Mouse (Mus musculus) heart, postnatal 0 days (tissue): ENCODE results near the gene Spns2. TPM values are rescaled to one million over a fixed set of nuclear protein-coding genes. Genes with fewer than 3 reads are reported as not detected.

ENCODE experiments used
- ATAC-seq: fragments of 200-750 bp; cut with Nextera tagmentation; 2 replicates; pipeline ENCODE4 v1.8.0; 2017; ENCODE audit warnings: low read depth, moderate number of reproducible peaks, moderate library complexity; ENCODE audit not compliant: insufficient read depth
- DNase-seq: peaks from one replicate; pipeline ENCODE4 v3.0.0-alpha.2; 2016; ENCODE audit warnings: low spot score
- H3K27ac ChIP-seq: fragments of 300-500 bp; sonication (generic); 2 replicates; pipeline ENCODE4 v1.5.1; 2014; ENCODE audit warnings: low read depth, mild to moderate bottlenecking
- H3K27me3 ChIP-seq: fragments of 300-500 bp; sonication (generic); 2 replicates; pipeline ENCODE4 v1.6.1; 2014; ENCODE audit warnings: low read length, mixed read lengths; ENCODE audit not compliant: control insufficient read depth, insufficient read depth
- H3K36me3 ChIP-seq: fragments of 300-500 bp; sonication (generic); replicated peaks from 2 replicates; pipeline ENCODE4 v1.6.1; 2014; ENCODE audit warnings: low read length, mixed read lengths; ENCODE audit not compliant: control insufficient read depth, insufficient read depth
- H3K4me1 ChIP-seq: fragments of 300-500 bp; sonication (generic); 2 replicates; pipeline ENCODE4 v1.6.1; 2014; ENCODE audit warnings: antibody characterized with exemption; ENCODE audit not compliant: control insufficient read depth, insufficient read depth
- H3K4me2 ChIP-seq: fragments of 300-500 bp; sonication (generic); 2 replicates; pipeline ENCODE4 v1.6.1; 2014; ENCODE audit warnings: low read depth, mild to moderate bottlenecking, low read length, moderate library complexity
- H3K4me3 ChIP-seq: fragments of 300-500 bp; sonication (generic); 2 replicates; pipeline ENCODE4 v1.5.1; 2014; ENCODE audit warnings: low read depth, low read length
- H3K9ac ChIP-seq: fragments of 300-500 bp; sonication (generic); replicated peaks from 2 replicates; pipeline ENCODE4 v1.6.1; 2014; ENCODE audit warnings: low read depth, low read length, mixed read lengths
- H3K9me3 ChIP-seq: fragments of 300-500 bp; sonication (generic); replicated peaks from 2 replicates; pipeline ENCODE4 v1.6.1; 2016; ENCODE audit warnings: low read length; ENCODE audit not compliant: control insufficient read depth
- CTCF ChIP-seq: IDR thresholded peaks from 2 replicates; pipeline ENCODE4 v1.5.1; 2016; ENCODE audit warnings: antibody characterized with exemption, control low read depth, low read depth
- EP300 ChIP-seq: IDR thresholded peaks from 2 replicates; pipeline ENCODE4 v1.6.1; 2016; ENCODE audit warnings: antibody characterized with exemption, low read depth
- WGBS: fragments of 180-500 bp; shearing (Covaris S2); extraction: QIAGEN DNeasy Blood & Tissue Kit; methylation state at CpG from one replicate; pipeline ENCODE4 v1.1.7; 2014; 5-methylcytosine and 5-hydroxymethylcytosine counted together
- polyA plus RNA-seq: library from polyadenylated mRNA; unstranded; fragments of >200 nt; fragmentation: Nextera tagmentation; extraction: Ambion mirVana; gene quantifications from 2 replicates; pipeline ENCODE4 v1.2.1, GENCODE M21; 2015
- total RNA-seq: library from RNA; depleted of rRNA; stranded (reverse); fragments of >200 nt; gene quantifications from 2 replicates; pipeline ENCODE4 v1.2.3, GENCODE M21; 2014; ENCODE audit warnings: low replicate concordance

The Spns2 gene
- total and polyA plus RNA-seq, 2 experiments from 2014 or later = 2.9 to 44.2 TPM

- WGBS = 20% methylated on average over 5 of the region's 5 CpGs
- Histone ChIP-seq H3K4me1 (peaks cover 11% of the 10 kb centered on the region), H3K9me3 (no peaks in the 10 kb centered on the region), H3K9ac (no peak overlapping the region), H3K27me3 (no peaks in the 10 kb centered on the region), H3K4me2 (no peak overlapping the region), H3K36me3 (no peaks in the 10 kb centered on the region), H3K27ac (no peak overlapping the region), H3K4me3 (no peak overlapping the region)
- ATAC-seq = no peak
- no peak for DNase-seq
- no peak for TF ChIP-seq CTCF
- TF ChIP-seq EP300 = no peak
Observed at GRCm38 (mm10) chr11:72501426-72502002, 11.8 kb upstream of the Spns2 start.

- Histone ChIP-seq H3K4me1 (peaks cover 11% of the 10 kb centered on the region), H3K4me3 (no peak overlapping the region), H3K27me3 (no peaks in the 10 kb centered on the region), H3K27ac (no peak overlapping the region), H3K9me3 (no peaks in the 10 kb centered on the region), H3K9ac (no peak overlapping the region), H3K36me3 (no peaks in the 10 kb centered on the region), H3K4me2 (no peak overlapping the region)
- WGBS = 96% methylated on average over 4 of the region's 4 CpGs
- TF ChIP-seq EP300 (no peak), CTCF (no peak)
- no peak for ATAC-seq
- DNase-seq = no peak
Observed at GRCm38 (mm10) chr11:72500139-72500538, 10.4 kb upstream of the Spns2 start.

- no peak overlapping the region for H3K9ac ChIP-seq
- ATAC-seq = no peak
- H3K9me3 ChIP-seq = no peaks in the 10 kb centered on the region
- WGBS = 28% methylated on average over 4 of the region's 4 CpGs
- no peak for TF ChIP-seq EP300
- no peak for TF ChIP-seq CTCF
- H3K27ac ChIP-seq = no peak overlapping the region
- H3K4me1 ChIP-seq = peaks cover 5% of the 10 kb centered on the region; the same call in 1 of the 2 replicates
- H3K36me3 ChIP-seq = no peaks in the 10 kb centered on the region
- DNase-seq = no peak
- no peak overlapping the region for H3K4me2 ChIP-seq
- H3K4me3 ChIP-seq = no peak overlapping the region
- no peaks in the 10 kb centered on the region for H3K27me3 ChIP-seq
Observed at GRCm38 (mm10) chr11:72497367-72497766, 7.7 kb upstream of the Spns2 start.

GRCm38 (mm10) chr11:72496775-72497174 lies 7.1 kb upstream of the Spns2 start:
- Histone ChIP-seq H3K27me3 (0 out of 2 replicates have a peak, but pooled peaks cover 3% of the 10 kb centered on the region), H3K4me3 (no peak overlapping the region), H3K27ac (no peak overlapping the region), H3K4me1 (peaks cover 5% of the 10 kb centered on the region; the same call in 1 of the 2 replicates), H3K9me3 (no peaks in the 10 kb centered on the region), H3K36me3 (no peaks in the 10 kb centered on the region), H3K9ac (no peak overlapping the region), H3K4me2 (no peak overlapping the region)
- 45% methylated on average over 1 of the region's 1 CpGs for WGBS
- DNase-seq (no peak), ATAC-seq (no peak)
- TF ChIP-seq CTCF (no peak), EP300 (no peak)

GRCm38 (mm10) chr11:72496066-72496465 lies 6.4 kb upstream of the Spns2 start:
- Histone ChIP-seq H3K4me2 (no peak overlapping the region), H3K27me3 (0 out of 2 replicates have a peak, but pooled peaks cover 6% of the 10 kb centered on the region), H3K27ac (no peak overlapping the region), H3K4me3 (no peak overlapping the region), H3K4me1 (no peaks in the 10 kb centered on the region), H3K9me3 (no peaks in the 10 kb centered on the region), H3K9ac (no peak overlapping the region), H3K36me3 (no peaks in the 10 kb centered on the region)
- TF ChIP-seq EP300 = no peak
- no peak for TF ChIP-seq CTCF
- ATAC-seq (no peak), DNase-seq (no peak)
- WGBS = 70% methylated on average over 3 of the region's 3 CpGs
